Mouse (Mus musculus) liver, embryonic 14.5 days (tissue): Measurements from ENCODE around the gene Allc. TPM values are rescaled to one million over a fixed set of nuclear protein-coding genes. Genes with fewer than 3 reads are reported as not detected.

ENCODE experiments used
- ATAC-seq: fragments of 200-750 bp; cut with Nextera tagmentation; 2 replicates; pipeline ENCODE4 v1.8.0; 2017; ENCODE audit warnings: moderate number of reproducible peaks, mild to moderate bottlenecking, moderate library complexity; ENCODE audit not compliant: insufficient read depth
- DNase-seq, 3 experiments: peaks; one replicate each; pipeline ENCODE4 v3.0.0-alpha.2; 2012 to 2013; ENCODE audit warnings: low read depth in 3 of 3, low spot score in 3 of 3
- H3K27ac ChIP-seq: fragments of 300-500 bp; sonication (generic); 2 replicates; pipeline ENCODE4 v1.5.1; 2014; ENCODE audit warnings: moderate library complexity, mild to moderate bottlenecking, control low read depth, inconsistent platforms
- H3K27me3 ChIP-seq: fragments of 300-500 bp; sonication (generic); 2 replicates; pipeline ENCODE4 v1.6.1; 2014; ENCODE audit warnings: mild to moderate bottlenecking, low read length, moderate library complexity; ENCODE audit not compliant: control insufficient read depth, insufficient read depth
- H3K36me3 ChIP-seq: fragments of 300-500 bp; sonication (generic); replicated peaks from 2 replicates; pipeline ENCODE4 v1.6.1; 2014; ENCODE audit warnings: low read depth; ENCODE audit not compliant: control insufficient read depth, insufficient read depth
- H3K4me1 ChIP-seq, 2 experiments: fragments of 200-500 bp in 1 of 2; fragments of 300-500 bp in 1 of 2; sonication (generic) in 1 of 2; replicated peaks; 2 replicates each; pipeline ENCODE4 v1.6.1; 2012 to 2014; ENCODE audit warnings: antibody characterized with exemption in 1 of 2, inconsistent platforms in 1 of 2, low read length in 1 of 2; ENCODE audit not compliant: control insufficient read depth in 2 of 2, insufficient read depth in 2 of 2
- H3K4me2 ChIP-seq: fragments of 300-500 bp; sonication (generic); 2 replicates; pipeline ENCODE4 v1.6.1; 2014; ENCODE audit warnings: low read depth, mild to moderate bottlenecking, control low read depth, moderate library complexity
- H3K4me3 ChIP-seq, 2 experiments: fragments of 200-500 bp in 1 of 2; fragments of 300-500 bp in 1 of 2; sonication (generic) in 1 of 2; 2 replicates each; pipeline ENCODE4 v1.5.1; 2012 to 2014; ENCODE audit warnings: low read depth in 2 of 2, low read length in 2 of 2, mild to moderate bottlenecking in 2 of 2, control low read depth in 1 of 2, inconsistent platforms in 1 of 2, moderate library complexity in 1 of 2; ENCODE audit not compliant: insufficient read depth in 1 of 2
- H3K9ac ChIP-seq: fragments of 300-500 bp; sonication (generic); replicated peaks from 2 replicates; pipeline ENCODE4 v1.6.1; 2014; ENCODE audit warnings: mild to moderate bottlenecking, control low read depth, moderate library complexity
- H3K9me3 ChIP-seq: fragments of 300-500 bp; sonication (generic); 2 replicates; pipeline ENCODE4 v1.6.1; 2016; ENCODE audit warnings: low read length, mixed read lengths; ENCODE audit not compliant: control insufficient read depth
- CTCF ChIP-seq: IDR thresholded peaks from 2 replicates; pipeline ENCODE4 v1.5.1; 2016; ENCODE audit warnings: antibody characterized with exemption, low read depth, control low read depth
- EP300 ChIP-seq: IDR thresholded peaks from 2 replicates; pipeline ENCODE4 v1.6.1; 2016; ENCODE audit warnings: antibody characterized with exemption, low read depth
- WGBS: fragments of 180-500 bp; shearing (Covaris S2); extraction: QIAGEN DNeasy Blood & Tissue Kit; methylation state at CpG from one replicate; pipeline ENCODE4 v1.1.7; 2014; ENCODE audit not compliant: insufficient replicate concordance; 5-methylcytosine and 5-hydroxymethylcytosine counted together
- polyA plus RNA-seq, 2 experiments: library from polyadenylated mRNA; depleted of rRNA in 1 of 2; stranded (reverse) in 1 of 2; unstranded in 1 of 2; fragments of >200 nt; fragmentation: Nextera tagmentation in 1 of 2; extraction: Ambion mirVana in 1 of 2; gene quantifications; 2 replicates each; pipeline versions ENCODE4 v1.2.1 to v1.2.3; 2012 to 2014

The Allc gene
- polyA plus RNA-seq, 2 experiments = not detected

- H3K36me3 ChIP-seq = no peaks in the 10 kb centered on the region
- H3K4me1 ChIP-seq = no peaks in the 10 kb centered on the region
- H3K9me3 ChIP-seq = no peaks in the 10 kb centered on the region
- H3K4me3 ChIP-seq = no peak overlapping the region
- H3K27me3 ChIP-seq = no peaks in the 10 kb centered on the region
- H3K4me2 ChIP-seq = no peak overlapping the region
- TF ChIP-seq EP300 (no peak), CTCF (no peak)
- H3K27ac ChIP-seq = no peak overlapping the region
- no peak for ATAC-seq
- no peak overlapping the region for H3K9ac ChIP-seq
- DNase-seq = no peak
- WGBS = 55% methylated on average over 7 of the region's 7 CpGs
Measured at GRCm38 (mm10) chr12:28614401-28614800, 32.1 kb upstream of the Allc start.

- TF ChIP-seq EP300 = no peak
- H3K9ac ChIP-seq = no peak overlapping the region
- 65% methylated on average over 6 of the region's 6 CpGs for WGBS
Measured at GRCm38 (mm10) chr12:28612391-28612790, 30.1 kb upstream of the Allc start.

GRCm38 (mm10) chr12:28607546-28608305, 25.4 kb upstream of the Allc start:
- Histone ChIP-seq H3K36me3 (no peaks in the 10 kb centered on the region), H3K27me3 (no peaks in the 10 kb centered on the region), H3K4me1 (no peaks in the 10 kb centered on the region), H3K9ac (no peak overlapping the region), H3K4me3 (no peak overlapping the region), H3K9me3 (no peaks in the 10 kb centered on the region), H3K27ac (no peak overlapping the region), H3K4me2 (no peak overlapping the region)
- ATAC-seq (no peak), DNase-seq (no peak)
- 57% methylated on average over 17 of the region's 17 CpGs for WGBS
- no peak for TF ChIP-seq EP300
- TF ChIP-seq CTCF = no peak

More at GRCm38 (mm10) chr12:28612391-28612790, 30.1 kb upstream of the Allc start:
- Histone ChIP-seq H3K4me1 (no peaks in the 10 kb centered on the region), H3K36me3 (no peaks in the 10 kb centered on the region), H3K9me3 (no peaks in the 10 kb centered on the region), H3K4me2 (no peak overlapping the region), H3K27ac (no peak overlapping the region), H3K27me3 (no peaks in the 10 kb centered on the region), H3K4me3 (no peak overlapping the region)
- no peak for ATAC-seq
- DNase-seq = no peak

DNA sequence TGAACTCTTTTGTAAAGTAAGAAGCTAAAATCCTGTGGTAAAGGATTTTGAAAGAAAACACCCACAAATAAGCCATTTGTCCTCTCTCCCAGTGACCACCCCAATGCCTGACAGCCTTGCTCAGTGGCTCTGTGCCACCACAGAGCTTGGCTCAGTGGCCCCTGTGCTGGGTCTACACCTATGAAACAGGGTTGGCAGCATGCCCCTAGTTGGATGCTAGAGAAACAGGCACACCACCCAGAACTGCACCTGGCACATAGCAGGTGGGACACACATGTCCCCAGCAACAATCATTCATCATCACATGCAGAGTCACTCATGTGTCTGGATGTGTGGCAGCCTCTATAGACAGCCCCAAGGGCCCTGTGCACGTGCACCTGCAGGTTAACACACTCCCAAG, 21.2 kb upstream of the Allc start:
- no peaks in the 10 kb centered on the region for H3K4me1 ChIP-seq
- no peaks in the 10 kb centered on the region for H3K9me3 ChIP-seq
- no peak for ATAC-seq
- H3K4me2 ChIP-seq = no peak overlapping the region
- no peaks in the 10 kb centered on the region for H3K27me3 ChIP-seq
- DNase-seq = no peak
- no peak overlapping the region for H3K9ac ChIP-seq
- H3K36me3 ChIP-seq = no peaks in the 10 kb centered on the region
- 57% methylated on average over 1 of the region's 1 CpGs for WGBS
- H3K4me3 ChIP-seq = no peak overlapping the region
- TF ChIP-seq CTCF = no peak
- no peak overlapping the region for H3K27ac ChIP-seq

DNA sequence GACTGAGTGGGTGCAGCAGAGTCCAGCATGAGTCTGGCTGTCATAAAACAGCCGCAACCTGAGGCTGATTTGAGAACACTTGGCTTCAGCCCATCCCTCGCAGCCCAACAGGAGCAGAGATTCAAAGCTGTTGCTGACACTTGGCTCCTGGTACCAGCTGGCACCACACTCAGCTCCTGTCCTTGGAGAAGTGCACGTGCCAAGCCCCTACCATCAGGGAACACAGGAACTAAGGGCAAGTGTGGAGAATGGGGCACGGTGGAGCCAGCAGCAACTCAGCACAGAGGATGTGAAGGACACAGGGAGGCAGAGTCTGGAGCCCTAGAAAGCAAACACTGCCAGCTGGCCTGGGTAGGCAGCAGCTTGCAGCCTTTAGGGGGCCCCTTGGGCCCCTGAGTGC, 19.9 kb upstream of the Allc start:
- WGBS = 22% methylated on average over 4 of the region's 4 CpGs
- Histone ChIP-seq H3K27ac (no peak overlapping the region), H3K9ac (no peak overlapping the region), H3K4me1 (no peaks in the 10 kb centered on the region), H3K27me3 (no peaks in the 10 kb centered on the region), H3K36me3 (no peaks in the 10 kb centered on the region), H3K4me2 (no peak overlapping the region), H3K4me3 (no peak overlapping the region), H3K9me3 (no peaks in the 10 kb centered on the region)
- ATAC-seq = no peak
- TF ChIP-seq CTCF (no peak), EP300 (no peak)
- DNase-seq = no peak
